Mouse (Mus musculus) forebrain, embryonic 11.5 days (tissue): ENCODE results near the gene Ppard. TPM values are rescaled to one million over a fixed set of nuclear protein-coding genes. Genes with fewer than 3 reads are reported as not detected.

Experiments
- ATAC-seq: fragments of 200-750 bp; cut with Nextera tagmentation; replicated peaks from 2 replicates; pipeline ENCODE4 v1.8.0; 2017; ENCODE audit warnings: moderate TSS enrichment; ENCODE audit not compliant: low FRiP score
- DNase-seq: peaks from one replicate; pipeline ENCODE4 v3.0.0-alpha.2; 2017; ENCODE audit warnings: low spot score
- H3K27ac ChIP-seq: fragments of 300-500 bp; sonication (generic); 2 replicates; pipeline ENCODE4 v1.5.1; 2014; ENCODE audit warnings: low read depth, low read length
- H3K27me3 ChIP-seq: fragments of 300-500 bp; sonication (generic); 2 replicates; pipeline ENCODE4 v1.6.1; 2014; ENCODE audit warnings: mild to moderate bottlenecking, low read length, mixed read lengths; ENCODE audit not compliant: control insufficient read depth, insufficient read depth
- H3K36me3 ChIP-seq: fragments of 300-500 bp; sonication (generic); 2 replicates; pipeline ENCODE4 v1.6.1; 2014; ENCODE audit warnings: mild to moderate bottlenecking, low read length, moderate library complexity, mixed read lengths; ENCODE audit not compliant: control insufficient read depth, insufficient read depth
- H3K4me1 ChIP-seq: fragments of 300-500 bp; sonication (generic); replicated peaks from 2 replicates; pipeline ENCODE4 v1.6.1; 2014; ENCODE audit warnings: low read length, mixed read lengths; ENCODE audit not compliant: control insufficient read depth, insufficient read depth
- H3K4me2 ChIP-seq: fragments of 300-500 bp; sonication (generic); 2 replicates; pipeline ENCODE4 v1.6.1; 2014; ENCODE audit warnings: low read depth, mild to moderate bottlenecking, low read length, moderate library complexity, mixed read lengths; ENCODE audit not compliant: severe bottlenecking
- H3K4me3 ChIP-seq: fragments of 300-500 bp; sonication (generic); 2 replicates; pipeline ENCODE4 v1.5.1; 2014; ENCODE audit warnings: low read depth, low read length
- H3K9ac ChIP-seq: fragments of 300-500 bp; sonication (generic); 2 replicates; pipeline ENCODE4 v1.6.1; 2014; ENCODE audit warnings: low read length
- H3K9me3 ChIP-seq: fragments of 300-500 bp; sonication (generic); 2 replicates; pipeline ENCODE4 v1.6.1; 2016; ENCODE audit warnings: low read length, mixed read lengths; ENCODE audit not compliant: control insufficient read depth
- WGBS: fragments of 180-500 bp; shearing (Covaris S2); extraction: QIAGEN DNeasy Blood & Tissue Kit; methylation state at CpG from one replicate; pipeline ENCODE4 v1.1.7; 2014; 5-methylcytosine and 5-hydroxymethylcytosine counted together
- polyA plus RNA-seq: library from polyadenylated mRNA; unstranded; fragments of >200 nt; fragmentation: Nextera tagmentation; extraction: Ambion mirVana; gene quantifications from 2 replicates; pipeline ENCODE4 v1.2.1, GENCODE M21; 2014

Gene Ppard
- polyA plus RNA-seq, 1 experiment from 2014 or later = 1.4 TPM

DNA sequence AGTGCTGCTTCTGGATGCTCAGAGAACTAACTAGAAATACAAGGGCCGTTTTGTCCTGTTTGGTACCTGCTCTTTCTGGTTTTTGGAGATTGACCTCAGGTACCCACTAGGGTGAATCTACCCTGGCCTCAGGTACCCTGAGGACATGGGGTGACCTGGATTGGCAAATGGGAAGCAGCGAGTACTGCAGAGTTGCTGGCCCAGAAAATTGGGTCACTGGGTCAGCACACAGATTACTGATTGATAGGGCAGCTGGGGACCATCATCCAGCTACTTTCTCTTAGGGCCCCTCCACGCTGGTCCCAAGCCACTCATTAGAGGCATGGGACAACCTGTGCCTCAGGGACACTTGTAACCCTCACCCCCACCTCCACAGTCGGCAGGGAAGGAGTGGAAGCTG is 46.7 kb downstream of the Ppard start:
- no peaks in the 10 kb centered on the region for H3K27me3 ChIP-seq
- H3K4me3 ChIP-seq = no peak overlapping the region
- no peak overlapping the region for H3K9ac ChIP-seq
- no peak overlapping the region for H3K4me2 ChIP-seq
- H3K4me1 ChIP-seq = no peaks in the 10 kb centered on the region
- H3K27ac ChIP-seq = no peak overlapping the region
- no peaks in the 10 kb centered on the region for H3K36me3 ChIP-seq
- no peak for ATAC-seq
- no peaks in the 10 kb centered on the region for H3K9me3 ChIP-seq
- DNase-seq = no peak
- 45% methylated on average over 4 of the region's 4 CpGs for WGBS

DNA sequence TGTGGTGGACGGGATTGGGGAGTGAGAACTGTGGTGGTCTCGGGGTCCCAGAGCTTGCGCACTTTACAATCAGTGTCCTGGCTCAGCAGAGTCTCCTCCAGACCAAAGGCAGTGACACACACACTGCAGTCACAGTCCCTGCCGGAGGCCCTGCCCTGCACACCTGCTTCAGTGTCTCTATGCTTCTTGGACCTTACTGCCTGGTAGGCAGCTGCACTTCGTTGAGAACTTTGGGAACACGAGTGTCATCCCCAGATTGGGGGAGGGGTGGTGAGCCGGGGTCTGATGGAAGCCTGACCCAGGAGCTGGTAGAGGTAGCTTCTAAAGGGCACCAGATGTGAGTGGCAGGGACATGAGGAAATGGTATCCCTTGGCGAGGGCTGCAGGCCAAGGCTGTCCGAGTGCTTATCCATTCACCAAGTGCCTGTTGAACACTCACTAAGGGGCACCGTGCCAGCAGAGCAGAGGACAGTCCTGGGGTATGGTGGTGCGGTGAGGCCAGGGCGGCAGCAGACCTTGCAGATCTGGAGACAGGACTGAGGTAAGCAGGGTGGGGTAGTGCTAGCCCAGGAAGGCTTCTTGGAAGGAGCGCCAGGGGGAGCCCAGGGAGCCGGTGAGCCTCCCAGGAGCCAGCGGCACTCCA is 47.4 kb downstream of the Ppard start:
- ATAC-seq (no peak), DNase-seq (no peak)
- H3K4me3 ChIP-seq = no peak overlapping the region
- no peak overlapping the region for H3K4me2 ChIP-seq
- no peaks in the 10 kb centered on the region for H3K4me1 ChIP-seq
- no peak overlapping the region for H3K27ac ChIP-seq
- H3K27me3 ChIP-seq = no peaks in the 10 kb centered on the region
- H3K9ac ChIP-seq = no peak overlapping the region
- no peaks in the 10 kb centered on the region for H3K36me3 ChIP-seq
- H3K9me3 ChIP-seq = no peaks in the 10 kb centered on the region
- 74% methylated on average over 15 of the region's 15 CpGs for WGBS

DNA sequence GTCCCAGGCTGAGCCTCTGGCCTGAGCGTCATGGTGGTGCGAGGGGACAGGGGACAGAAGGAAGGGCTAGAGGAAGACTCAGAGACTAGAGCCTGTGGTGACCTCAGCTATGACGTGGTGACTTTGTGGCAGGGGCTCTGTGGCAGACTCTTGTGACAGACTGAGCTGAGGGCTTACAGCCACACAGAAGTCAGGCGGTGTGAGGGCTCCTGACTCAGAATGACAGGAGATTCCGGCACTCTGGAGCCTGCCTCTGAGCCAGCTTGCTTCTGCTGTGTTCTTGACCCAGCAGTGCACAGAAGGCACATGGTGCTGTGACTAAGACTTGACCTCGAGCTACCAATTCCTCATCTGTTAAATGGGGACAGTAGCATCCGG is 47.9 kb downstream of the Ppard start:
- no peak overlapping the region for H3K27ac ChIP-seq
- no peaks in the 10 kb centered on the region for H3K4me1 ChIP-seq
- no peak for ATAC-seq

DNA sequence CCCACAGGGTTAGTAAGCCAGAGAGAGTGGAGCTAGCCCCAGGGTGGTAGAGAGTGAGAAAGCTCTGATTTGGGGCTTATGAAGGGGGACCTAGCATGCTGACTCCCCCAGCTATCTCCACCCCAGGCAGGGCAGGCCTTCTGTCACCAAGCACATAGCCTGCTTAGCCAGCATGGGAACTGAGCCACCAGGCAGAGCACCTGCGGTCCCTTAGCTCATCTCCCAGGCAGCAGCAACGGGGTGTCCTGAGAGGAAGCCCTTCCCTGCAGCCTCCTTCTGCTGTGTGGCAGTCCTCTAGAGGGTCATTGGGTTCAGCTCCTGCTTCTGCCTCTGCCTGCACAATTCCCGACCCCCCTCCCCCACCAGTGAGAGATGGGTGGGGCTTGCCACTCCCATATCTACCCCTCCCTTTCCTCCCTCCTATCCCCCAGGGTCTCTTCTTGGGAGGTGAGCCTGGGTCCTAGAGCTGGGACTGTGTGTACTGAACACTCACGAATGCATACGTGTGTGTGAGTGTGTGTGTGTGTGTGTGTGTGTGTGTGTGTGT is 48.4 kb downstream of the Ppard start:
- H3K4me3 ChIP-seq = no peak overlapping the region
- H3K4me2 ChIP-seq = no peak overlapping the region
- no peak overlapping the region for H3K27ac ChIP-seq
- ATAC-seq (no peak), DNase-seq (no peak)
- H3K9ac ChIP-seq = no peak overlapping the region
- 64% methylated on average over 5 of the region's 5 CpGs for WGBS
- H3K9me3 ChIP-seq = no peaks in the 10 kb centered on the region
- no peaks in the 10 kb centered on the region for H3K27me3 ChIP-seq
- H3K4me1 ChIP-seq = no peaks in the 10 kb centered on the region
- no peaks in the 10 kb centered on the region for H3K36me3 ChIP-seq

More for the DNA sequence above, 47.9 kb downstream of the Ppard start:
- Histone ChIP-seq H3K4me3 (no peak overlapping the region), H3K36me3 (no peaks in the 10 kb centered on the region), H3K4me2 (no peak overlapping the region), H3K27me3 (no peaks in the 10 kb centered on the region), H3K9ac (no peak overlapping the region), H3K9me3 (no peaks in the 10 kb centered on the region)
- WGBS = 77% methylated on average over 7 of the region's 7 CpGs
- DNase-seq = no peak

DNA sequence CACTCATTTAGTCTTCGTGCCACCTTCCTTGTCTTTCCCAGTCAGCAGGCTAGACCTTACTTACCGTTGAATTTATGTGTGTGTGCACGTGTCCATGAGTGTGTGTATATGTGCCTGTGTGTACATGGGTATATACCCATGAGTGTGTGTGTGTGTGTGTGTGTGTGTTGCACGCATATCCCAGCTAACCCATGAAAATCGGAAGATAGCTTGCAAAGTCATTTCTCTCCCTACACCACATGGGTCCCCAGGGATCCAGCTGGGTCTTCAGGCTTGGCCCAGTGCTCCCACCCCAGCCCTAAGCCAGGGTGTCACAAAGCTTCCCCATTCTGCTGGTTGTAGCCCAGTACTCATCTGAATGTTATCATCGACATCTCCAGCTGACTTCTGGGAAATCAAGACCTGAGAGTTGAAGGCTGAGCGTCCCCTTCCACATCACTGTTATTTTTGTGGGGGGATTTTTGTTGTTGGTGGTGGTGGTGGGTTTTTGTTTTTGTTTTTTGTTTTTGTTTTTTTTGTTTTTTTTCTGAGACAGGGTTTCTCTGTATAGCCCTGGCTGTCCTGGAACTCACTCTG is 49.5 kb downstream of the Ppard start:
- no peak overlapping the region for H3K4me2 ChIP-seq
- H3K36me3 ChIP-seq = no peaks in the 10 kb centered on the region
- no peak overlapping the region for H3K9ac ChIP-seq
- DNase-seq = no peak
- no peaks in the 10 kb centered on the region for H3K4me1 ChIP-seq
- no peaks in the 10 kb centered on the region for H3K27me3 ChIP-seq
- ATAC-seq = no peak
- no peak overlapping the region for H3K27ac ChIP-seq
- WGBS = 96% methylated on average over 7 of the region's 7 CpGs
- no peaks in the 10 kb centered on the region for H3K9me3 ChIP-seq
- no peak overlapping the region for H3K4me3 ChIP-seq

DNA sequence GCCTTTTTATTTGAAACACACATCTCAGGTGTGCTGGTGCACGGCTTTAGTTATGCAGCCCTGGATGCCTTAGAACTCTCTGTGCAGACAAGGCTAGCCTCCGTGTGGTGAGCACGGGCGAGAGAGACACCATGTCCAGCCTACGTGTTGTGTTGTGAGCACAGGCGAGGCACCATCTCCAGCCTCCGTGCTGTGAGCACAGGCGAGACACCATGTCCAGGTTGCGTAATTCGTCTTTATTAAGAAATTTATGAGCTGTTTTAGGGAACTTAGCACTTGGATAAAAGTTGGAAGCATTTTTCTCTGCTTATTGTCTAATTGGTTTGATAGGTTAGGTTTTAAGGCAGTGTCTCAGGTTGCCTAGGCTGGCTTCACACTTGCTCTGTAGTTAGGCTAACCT is 50.7 kb downstream of the Ppard start:
- no peaks in the 10 kb centered on the region for H3K4me1 ChIP-seq
- 91% methylated on average over 10 of the region's 10 CpGs for whole genome bisulfite sequencing

DNA sequence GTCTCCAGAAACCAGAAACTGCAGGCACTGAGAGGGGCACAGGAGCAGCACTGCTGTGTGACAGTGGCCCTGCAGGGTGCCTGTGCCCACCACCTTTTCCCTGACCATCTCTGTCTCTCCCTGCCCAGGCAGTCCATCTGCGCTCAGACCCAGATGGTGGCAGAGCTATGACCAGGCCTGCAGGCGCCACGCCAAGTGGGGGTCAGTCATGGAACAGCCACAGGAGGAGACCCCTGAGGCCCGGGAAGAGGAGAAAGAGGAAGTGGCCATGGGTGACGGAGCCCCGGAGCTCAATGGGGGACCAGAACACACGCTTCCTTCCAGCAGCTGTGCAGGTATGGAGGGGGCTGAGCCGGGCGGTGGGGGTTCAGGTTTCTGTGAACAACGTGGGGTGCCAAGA is 53.6 kb downstream of the Ppard start:
- Histone ChIP-seq H3K4me3 (no peak overlapping the region), H3K36me3 (no peaks in the 10 kb centered on the region), H3K4me1 (no peaks in the 10 kb centered on the region), H3K27ac (no peak overlapping the region), H3K4me2 (no peak overlapping the region), H3K9me3 (no peaks in the 10 kb centered on the region), H3K27me3 (no peaks in the 10 kb centered on the region), H3K9ac (no peak overlapping the region)
- 89% methylated on average over 10 of the region's 10 CpGs for WGBS
- ATAC-seq (no peak), DNase-seq (no peak)

More for the DNA sequence above, 50.7 kb downstream of the Ppard start:
- Histone ChIP-seq H3K27ac (no peak overlapping the region), H3K9ac (no peak overlapping the region), H3K4me2 (no peak overlapping the region), H3K36me3 (no peaks in the 10 kb centered on the region), H3K4me3 (no peak overlapping the region), H3K27me3 (no peaks in the 10 kb centered on the region), H3K9me3 (no peaks in the 10 kb centered on the region)
- no peak for DNase-seq
- ATAC-seq = no peak

DNA sequence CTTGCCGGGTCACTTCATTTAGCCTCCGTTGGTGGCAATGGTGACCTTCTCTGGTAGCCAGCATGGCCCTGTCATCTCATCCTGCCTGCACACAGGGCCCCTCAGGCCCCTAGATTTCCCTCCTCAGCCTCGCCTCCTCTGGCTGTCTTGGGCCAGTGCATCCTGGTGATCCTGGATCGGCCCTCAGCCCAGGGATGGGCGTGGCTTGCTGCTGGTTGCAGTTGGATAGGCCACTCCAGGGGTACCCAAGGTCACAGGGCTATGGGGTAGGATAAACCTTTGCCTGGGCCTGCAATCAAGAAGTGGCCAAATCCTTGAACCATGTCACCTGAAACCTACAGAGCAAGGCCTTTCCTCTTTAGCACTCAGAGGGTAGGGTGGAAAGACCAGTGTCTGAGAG is 54.5 kb downstream of the Ppard start:
- H3K27ac ChIP-seq = no peak overlapping the region
- H3K4me3 ChIP-seq = no peak overlapping the region
- 46% methylated on average over 5 of the region's 5 CpGs for WGBS
- H3K27me3 ChIP-seq = no peaks in the 10 kb centered on the region
- H3K4me1 ChIP-seq = no peaks in the 10 kb centered on the region
- no peak overlapping the region for H3K4me2 ChIP-seq
- DNase-seq (no peak), ATAC-seq (no peak)
- no peaks in the 10 kb centered on the region for H3K9me3 ChIP-seq
- H3K36me3 ChIP-seq = no peaks in the 10 kb centered on the region
- H3K9ac ChIP-seq = no peak overlapping the region

DNA sequence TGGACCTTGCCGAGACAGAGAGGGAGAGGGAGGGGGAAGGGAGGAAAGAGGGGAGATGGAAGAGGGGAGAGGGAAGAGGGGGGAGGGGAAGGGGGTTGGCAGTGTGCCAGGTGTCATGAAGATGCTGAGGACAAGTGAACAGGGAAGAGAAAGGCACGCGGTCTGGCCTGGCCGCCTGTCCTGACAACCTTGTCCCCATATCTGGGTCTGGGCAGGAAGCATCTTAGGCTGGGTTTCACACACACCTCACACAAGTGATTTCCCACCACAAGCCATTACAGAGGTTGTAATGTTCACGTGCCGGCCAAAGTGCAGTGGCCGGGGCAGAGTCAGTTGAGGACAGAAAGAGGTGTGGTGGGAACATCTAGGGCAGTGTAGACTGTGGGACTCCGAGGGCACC is 55.1 kb downstream of the Ppard start:
- no peaks in the 10 kb centered on the region for H3K27me3 ChIP-seq
- H3K9me3 ChIP-seq = no peaks in the 10 kb centered on the region
- H3K9ac ChIP-seq = no peak overlapping the region
- WGBS = 85% methylated on average over 8 of the region's 8 CpGs
- H3K27ac ChIP-seq = no peak overlapping the region
- ATAC-seq (no peak), DNase-seq (no peak)
- H3K4me2 ChIP-seq = no peak overlapping the region
- no peaks in the 10 kb centered on the region for H3K4me1 ChIP-seq
- H3K36me3 ChIP-seq = no peaks in the 10 kb centered on the region
- no peak overlapping the region for H3K4me3 ChIP-seq
